Mouse (Mus musculus) hindbrain, embryonic 11.5 days (tissue): ENCODE data around the gene Tnfaip6. TPM values are rescaled to one million over a fixed set of nuclear protein-coding genes. Genes with fewer than 3 reads are reported as not detected.

Experiments used
- ATAC-seq: fragments of 200-750 bp; cut with Nextera tagmentation; 2 replicates; pipeline ENCODE4 v1.8.0; 2017; ENCODE audit warnings: mild to moderate bottlenecking, moderate TSS enrichment, moderate library complexity; ENCODE audit not compliant: low FRiP score
- DNase-seq: peaks from one replicate; pipeline ENCODE4 v3.0.0-alpha.2; 2015; ENCODE audit warnings: low spot score
- H3K27ac ChIP-seq: fragments of 300-500 bp; sonication (generic); 2 replicates; pipeline ENCODE4 v1.5.1; 2014; ENCODE audit warnings: mild to moderate bottlenecking, low read depth, low read length
- H3K27me3 ChIP-seq: fragments of 300-500 bp; sonication (generic); 2 replicates; pipeline ENCODE4 v1.6.1; 2014; ENCODE audit warnings: mild to moderate bottlenecking, low read length, moderate library complexity, mixed read lengths; ENCODE audit not compliant: control insufficient read depth, insufficient read depth
- H3K36me3 ChIP-seq: fragments of 300-500 bp; sonication (generic); 2 replicates; pipeline ENCODE4 v1.6.1; 2014; ENCODE audit warnings: mild to moderate bottlenecking, low read length, moderate library complexity, mixed read lengths; ENCODE audit not compliant: control insufficient read depth, insufficient read depth
- H3K4me1 ChIP-seq: fragments of 300-500 bp; sonication (generic); replicated peaks from 2 replicates; pipeline ENCODE4 v1.6.1; 2014; ENCODE audit warnings: low read length, mixed read lengths; ENCODE audit not compliant: control insufficient read depth, insufficient read depth
- H3K4me2 ChIP-seq: fragments of 300-500 bp; sonication (generic); replicated peaks from 2 replicates; pipeline ENCODE4 v1.6.1; 2014; ENCODE audit warnings: mild to moderate bottlenecking, low read depth, low read length
- H3K4me3 ChIP-seq: fragments of 300-500 bp; sonication (generic); 2 replicates; pipeline ENCODE4 v1.5.1; 2014; ENCODE audit warnings: low read depth, low read length
- H3K9ac ChIP-seq: fragments of 300-500 bp; sonication (generic); 2 replicates; pipeline ENCODE4 v1.6.1; 2014; ENCODE audit warnings: low read depth, low read length
- H3K9me3 ChIP-seq: fragments of 300-500 bp; sonication (generic); 2 replicates; pipeline ENCODE4 v1.6.1; 2016; ENCODE audit warnings: low read length; ENCODE audit not compliant: control insufficient read depth
- WGBS: fragments of 180-500 bp; shearing (Covaris S2); extraction: QIAGEN DNeasy Blood & Tissue Kit; methylation state at CpG from one replicate; pipeline ENCODE4 v1.1.7; 2014; 5-methylcytosine and 5-hydroxymethylcytosine counted together
- polyA plus RNA-seq: library from polyadenylated mRNA; unstranded; fragments of >200 nt; fragmentation: Nextera tagmentation; extraction: Ambion mirVana; gene quantifications from 2 replicates; pipeline ENCODE4 v1.2.1, GENCODE M21; 2014

Tnfaip6 gene
- polyA plus RNA-seq, 1 experiment from 2014 or later, result 30.1 TPM

DNA sequence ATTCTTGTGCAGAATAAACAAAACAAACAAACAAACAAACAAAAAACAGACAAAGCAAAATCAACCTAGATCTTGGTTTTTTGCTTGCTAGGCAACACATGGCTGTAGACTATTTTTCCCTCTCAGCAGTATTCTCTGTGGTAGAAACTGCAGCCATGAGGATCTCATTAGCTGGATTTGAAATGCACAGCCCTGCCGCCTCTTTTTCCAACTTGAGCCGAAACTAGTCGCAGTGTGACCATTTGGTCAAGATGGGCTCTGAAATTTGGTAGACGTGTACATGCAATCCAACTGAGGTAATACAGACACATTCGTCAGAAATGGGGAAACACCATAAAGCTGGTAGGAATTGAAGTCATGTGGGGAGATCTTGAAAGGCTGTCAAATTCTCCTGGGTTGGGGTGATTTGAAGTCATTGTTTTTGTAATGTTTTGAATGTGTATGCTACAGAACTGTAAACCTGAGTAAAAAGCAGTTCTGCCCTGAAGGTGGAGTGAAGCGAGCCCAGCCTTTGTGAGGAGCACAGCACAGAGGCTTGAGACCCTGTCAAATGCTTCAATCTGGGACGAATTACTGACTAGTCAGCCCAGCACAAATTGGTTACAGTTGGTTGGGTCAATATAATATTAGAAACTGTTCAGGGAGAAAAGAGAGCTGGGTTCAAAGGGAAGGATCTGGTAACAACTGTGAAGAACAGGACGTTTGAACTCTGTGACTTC is 1.4 kb downstream of the Tnfaip6 start:
- ATAC-seq (no peak), DNase-seq (peak; percentile 47)
- Histone ChIP-seq H3K4me3 (peak overlapping the region; percentile 35), H3K9ac (peak overlapping the region; percentile 34; the same call in 1 of the 2 replicates), H3K36me3 (no peaks in the 10 kb centered on the region), H3K4me2 (peak overlapping the region; percentile 32), H3K27ac (no peak overlapping the region), H3K27me3 (no peaks in the 10 kb centered on the region), H3K9me3 (no peaks in the 10 kb centered on the region), H3K4me1 (no peaks in the 10 kb centered on the region)
- 29% methylated on average over 8 of the region's 8 CpGs for WGBS

DNA sequence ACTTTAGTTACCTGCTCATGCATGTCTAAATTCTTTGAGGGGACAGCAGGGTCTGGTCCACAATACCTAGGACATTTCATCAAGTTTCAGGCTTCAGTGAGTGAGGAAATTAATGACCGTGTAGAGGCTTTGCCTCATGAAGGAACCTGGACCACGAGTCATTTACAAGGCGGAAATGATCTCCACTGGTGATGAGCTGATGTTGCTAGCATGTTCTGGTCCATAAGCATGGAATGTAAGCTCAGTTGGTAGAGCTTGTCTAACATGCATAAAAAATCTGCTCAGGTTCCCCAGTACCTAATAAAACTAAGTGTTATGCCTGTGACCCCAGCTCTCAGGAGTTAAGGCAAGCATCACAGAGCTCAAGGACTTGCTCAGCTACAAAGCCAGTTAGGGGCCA is 4.3 kb downstream of the Tnfaip6 start:
- Histone ChIP-seq H3K4me1 (no peaks in the 10 kb centered on the region), H3K36me3 (no peaks in the 10 kb centered on the region)
- 78% methylated on average over 3 of the region's 3 CpGs for WGBS

DNA sequence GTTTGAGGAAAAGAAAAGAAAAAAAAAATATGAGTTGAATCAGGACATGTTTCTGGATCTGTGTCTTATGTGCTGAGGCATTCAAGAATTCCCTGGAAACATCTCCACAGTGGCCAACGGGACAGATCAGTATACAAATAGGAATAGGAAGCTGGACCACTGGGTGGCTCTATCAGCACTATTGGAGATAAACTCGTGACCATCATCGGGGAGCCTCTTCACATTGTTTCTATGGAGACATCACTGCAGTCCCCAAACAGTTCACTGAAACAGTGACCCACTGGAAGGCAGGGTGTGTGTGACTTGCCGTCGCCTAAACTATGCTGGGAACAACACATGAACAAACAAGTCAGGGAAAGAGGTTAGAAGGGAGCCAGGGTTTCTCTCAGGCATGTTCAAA is 4.9 kb downstream of the Tnfaip6 start:
- H3K27me3 ChIP-seq, result no peaks in the 10 kb centered on the region
- H3K9me3 ChIP-seq, result no peaks in the 10 kb centered on the region
- no peak overlapping the region for H3K27ac ChIP-seq
- no peak for DNase-seq
- no peak overlapping the region for H3K4me2 ChIP-seq
- H3K4me1 ChIP-seq, result no peaks in the 10 kb centered on the region
- 60% methylated on average over 5 of the region's 5 CpGs for WGBS
- no peak overlapping the region for H3K4me3 ChIP-seq
- H3K36me3 ChIP-seq, result no peaks in the 10 kb centered on the region
- no peak overlapping the region for H3K9ac ChIP-seq
- ATAC-seq, result no peak

More for the DNA sequence above, 4.3 kb downstream of the Tnfaip6 start:
- Histone ChIP-seq H3K9me3 (no peaks in the 10 kb centered on the region), H3K27me3 (no peaks in the 10 kb centered on the region), H3K4me3 (no peak overlapping the region), H3K4me2 (no peak overlapping the region), H3K9ac (no peak overlapping the region), H3K27ac (no peak overlapping the region)
- DNase-seq (no peak), ATAC-seq (no peak)

DNA sequence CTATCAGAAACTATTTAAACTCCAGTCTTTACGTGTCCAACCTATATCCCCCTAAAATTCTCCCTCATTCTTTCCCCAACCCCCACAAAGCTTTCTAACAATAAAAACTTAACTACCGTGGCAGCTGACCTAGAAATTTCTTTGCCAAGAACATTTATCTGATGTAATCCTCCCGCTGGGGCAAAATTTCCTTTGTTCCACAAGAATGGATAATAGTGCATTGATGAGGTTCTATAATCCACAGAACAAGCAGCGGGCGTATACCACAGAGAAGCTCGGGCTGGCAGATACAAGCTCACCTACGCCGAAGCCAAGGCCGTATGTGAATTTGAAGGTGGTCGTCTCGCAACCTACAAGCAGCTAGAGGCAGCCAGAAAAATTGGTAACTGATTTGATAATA is 5.7 kb downstream of the Tnfaip6 start:
- H3K27me3 ChIP-seq, result no peaks in the 10 kb centered on the region
- no peaks in the 10 kb centered on the region for H3K4me1 ChIP-seq
- no peak overlapping the region for H3K4me2 ChIP-seq
- H3K27ac ChIP-seq, result no peak overlapping the region
- H3K4me3 ChIP-seq, result no peak overlapping the region
- no peaks in the 10 kb centered on the region for H3K36me3 ChIP-seq
- DNase-seq (no peak), ATAC-seq (no peak)
- H3K9ac ChIP-seq, result no peak overlapping the region
- no peaks in the 10 kb centered on the region for H3K9me3 ChIP-seq
- WGBS, result 88% methylated on average over 11 of the region's 11 CpGs

DNA sequence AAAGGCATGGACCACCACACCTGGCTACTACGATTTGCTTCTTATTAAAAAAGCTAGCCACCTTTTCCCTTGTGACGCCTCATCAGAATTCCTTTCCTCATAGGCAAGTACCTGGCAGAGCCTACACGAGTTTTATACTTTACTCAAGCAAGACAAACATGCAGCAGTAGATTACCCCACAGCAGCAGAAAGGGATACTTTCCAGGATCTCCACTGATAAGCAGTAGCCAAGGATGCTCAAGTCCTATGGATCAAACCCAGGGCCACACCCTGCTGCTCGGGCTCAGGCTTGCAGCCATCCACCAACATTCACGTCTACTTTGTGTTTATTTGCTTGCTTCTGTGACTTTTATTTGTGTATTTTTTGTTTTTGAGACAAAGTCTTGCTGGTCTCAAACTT is 8.2 kb downstream of the Tnfaip6 start:
- Histone ChIP-seq H3K9me3 (no peaks in the 10 kb centered on the region), H3K27me3 (no peaks in the 10 kb centered on the region), H3K4me3 (no peak overlapping the region), H3K27ac (no peak overlapping the region), H3K9ac (no peak overlapping the region), H3K4me2 (no peak overlapping the region), H3K36me3 (no peaks in the 10 kb centered on the region), H3K4me1 (no peaks in the 10 kb centered on the region)
- ATAC-seq (no peak), DNase-seq (no peak)
- WGBS, result 92% methylated on average over 5 of the region's 5 CpGs

DNA sequence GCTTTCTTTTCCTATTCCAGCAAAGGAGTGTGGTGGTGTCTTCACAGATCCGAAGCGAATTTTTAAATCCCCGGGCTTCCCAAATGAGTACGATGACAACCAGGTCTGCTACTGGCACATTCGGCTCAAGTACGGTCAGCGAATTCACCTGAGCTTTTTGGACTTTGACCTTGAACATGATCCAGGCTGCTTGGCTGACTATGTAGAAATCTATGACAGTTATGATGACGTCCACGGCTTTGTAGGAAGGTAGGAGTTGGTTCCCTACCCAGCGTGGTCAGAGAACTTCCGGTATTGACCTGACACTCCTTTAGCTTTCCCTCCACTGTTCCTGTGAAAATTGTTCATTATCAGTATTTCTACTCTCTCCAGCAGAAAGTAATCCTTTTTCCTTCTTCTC is 13.0 kb downstream of the Tnfaip6 start:
- no peak overlapping the region for H3K27ac ChIP-seq

DNA sequence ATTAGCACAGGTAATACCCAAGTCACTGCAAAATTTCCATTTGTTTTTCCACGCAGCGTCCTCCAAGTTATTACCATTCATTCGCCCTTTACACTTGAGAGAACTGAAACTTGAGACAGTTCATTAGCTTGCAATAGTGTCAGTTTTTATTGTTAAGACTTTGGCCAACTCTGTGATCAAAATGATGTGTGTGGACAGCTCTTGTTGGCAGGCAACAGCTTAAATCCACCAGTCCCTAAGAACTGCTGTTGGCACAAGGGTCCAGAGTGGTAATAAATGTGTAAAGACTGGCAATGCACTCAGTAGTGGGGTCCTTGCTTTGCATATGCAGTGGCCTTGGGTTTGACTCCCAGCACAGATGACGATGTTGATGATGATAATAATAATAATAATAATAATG is 14.5 kb downstream of the Tnfaip6 start:
- DNase-seq (no peak), ATAC-seq (no peak)
- Histone ChIP-seq H3K9ac (no peak overlapping the region), H3K4me3 (no peak overlapping the region), H3K9me3 (no peaks in the 10 kb centered on the region), H3K4me1 (no peaks in the 10 kb centered on the region), H3K36me3 (no peaks in the 10 kb centered on the region), H3K4me2 (no peak overlapping the region), H3K27ac (no peak overlapping the region), H3K27me3 (no peaks in the 10 kb centered on the region)
- 84% methylated on average over 4 of the region's 4 CpGs for WGBS

More for the DNA sequence above, 13.0 kb downstream of the Tnfaip6 start:
- no peak for ATAC-seq
- H3K9me3 ChIP-seq, result no peaks in the 10 kb centered on the region
- no peak for DNase-seq
- H3K36me3 ChIP-seq, result no peaks in the 10 kb centered on the region
- no peak overlapping the region for H3K4me3 ChIP-seq
- H3K4me2 ChIP-seq, result no peak overlapping the region
- no peaks in the 10 kb centered on the region for H3K4me1 ChIP-seq
- no peak overlapping the region for H3K9ac ChIP-seq
- no peaks in the 10 kb centered on the region for H3K27me3 ChIP-seq
- WGBS, result 95% methylated on average over 11 of the region's 11 CpGs

DNA sequence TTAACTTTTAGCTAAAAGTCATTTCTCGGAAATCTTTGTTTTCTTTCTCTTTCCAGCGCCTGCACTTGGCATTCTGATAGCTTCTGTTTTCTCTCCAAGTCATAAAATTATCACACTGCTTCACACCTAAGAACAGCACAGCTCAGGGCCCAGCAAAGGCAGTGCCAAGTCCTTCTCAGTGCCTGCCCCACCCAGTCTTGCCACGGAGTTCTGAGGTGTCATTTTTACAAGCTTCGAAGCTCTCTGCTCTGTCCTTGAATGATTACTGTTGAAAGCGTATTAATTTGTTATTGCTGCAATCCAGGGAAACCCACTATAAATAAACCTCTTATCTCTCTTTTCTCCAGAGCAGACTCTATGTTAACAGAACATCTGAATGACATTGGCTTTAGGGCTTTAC is 15.7 kb downstream of the Tnfaip6 start:
- H3K9ac ChIP-seq, result no peak overlapping the region
- H3K4me1 ChIP-seq, result no peaks in the 10 kb centered on the region
- H3K9me3 ChIP-seq, result no peaks in the 10 kb centered on the region
- no peaks in the 10 kb centered on the region for H3K36me3 ChIP-seq
- H3K27me3 ChIP-seq, result no peaks in the 10 kb centered on the region
- no peak overlapping the region for H3K4me3 ChIP-seq
- no peak for ATAC-seq
- DNase-seq, result no peak
- WGBS, result 73% methylated on average over 5 of the region's 5 CpGs
- no peak overlapping the region for H3K27ac ChIP-seq
- no peak overlapping the region for H3K4me2 ChIP-seq

DNA sequence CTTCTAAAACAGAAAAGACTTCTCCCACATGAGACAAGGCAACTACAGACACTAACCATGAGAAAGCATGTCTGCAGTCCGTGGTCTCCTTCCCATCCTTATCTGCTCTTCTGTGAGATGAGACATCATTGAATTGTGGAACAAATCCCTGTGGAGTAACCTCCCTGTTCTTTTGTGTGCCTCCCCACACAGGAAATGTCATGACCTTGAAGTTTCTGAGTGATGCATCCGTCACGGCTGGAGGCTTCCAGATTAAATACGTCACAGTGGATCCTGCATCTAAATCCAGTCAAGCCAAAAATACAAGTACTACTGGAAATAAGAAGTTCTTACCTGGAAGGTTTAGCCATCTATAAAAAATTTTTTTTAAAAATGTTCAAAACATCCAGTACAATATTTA is 17.8 kb downstream of the Tnfaip6 start:
- ATAC-seq (no peak), DNase-seq (peak; percentile 27)
- H3K27me3 ChIP-seq, result no peaks in the 10 kb centered on the region
- 33% methylated on average over 4 of the region's 4 CpGs for WGBS
- no peaks in the 10 kb centered on the region for H3K36me3 ChIP-seq
- no peak overlapping the region for H3K4me3 ChIP-seq
- H3K4me1 ChIP-seq, result no peaks in the 10 kb centered on the region
- H3K27ac ChIP-seq, result no peak overlapping the region
- H3K9me3 ChIP-seq, result no peaks in the 10 kb centered on the region
- no peak overlapping the region for H3K4me2 ChIP-seq
- H3K9ac ChIP-seq, result no peak overlapping the region
